ENCODE assay signal across 8 mouse cellular contexts in the genomic region with DNA sequence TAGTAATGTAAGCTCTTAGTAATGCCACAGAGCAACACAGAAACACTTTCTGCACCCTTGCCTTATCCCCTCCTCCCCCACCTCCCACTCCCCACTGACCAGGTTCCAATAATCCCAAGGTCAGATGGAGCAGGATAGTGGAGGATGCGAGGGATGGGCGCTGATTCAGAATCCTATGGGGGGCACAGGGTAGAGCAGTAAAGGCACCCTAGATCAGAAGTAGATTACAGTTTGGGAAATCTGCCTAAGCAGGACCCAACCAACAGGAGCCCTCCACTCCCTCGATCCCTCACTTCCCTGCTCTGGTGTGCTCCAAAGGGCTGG. TPM values are rescaled to one million over a fixed set of nuclear protein-coding genes. Genes with fewer than 3 reads are reported as not detected.
A peak's percentile ranks its signal among the peaks of the same experiment; 100 is the strongest.
DNase-seq lines count a peak whose midpoint lies in the region; ATAC-seq and TF ChIP-seq lines count a peak whose summit lies in the region.

No protein-coding gene starts in this region.

- H3K27ac ChIP-seq in heart, embryonic 13.5 days (replicated peaks), result no peak overlapping the region
- no peak overlapping the region for H3K27ac ChIP-seq in CH12.LX (ENCODE audit: insufficient read depth, low read depth)
- H3K27ac ChIP-seq in forebrain, embryonic 14.5 days (ENCODE audit: low read depth, low read length), result no peak overlapping the region
- no peak overlapping the region for H3K27ac ChIP-seq in liver, embryonic 14.5 days

- H3K9me3 ChIP-seq in heart, embryonic 13.5 days, result no peaks in the 10 kb centered on the region
- H3K9me3 ChIP-seq in CH12.LX (replicated peaks; ENCODE audit: low read length), result no peaks in the 10 kb centered on the region
- no peaks in the 10 kb centered on the region for H3K9me3 ChIP-seq in forebrain, embryonic 14.5 days (replicated peaks; ENCODE audit: control insufficient read depth, low read length)
- H3K9me3 ChIP-seq in liver, embryonic 14.5 days (ENCODE audit: control insufficient read depth, low read length), result no peaks in the 10 kb centered on the region

- no peak for TF ChIP-seq RAD21 in CH12.LX (IDR thresholded peaks at IDR 0.05; ENCODE audit: low read depth, low read length)

- dilution Hi-C loops in CH12.LX (cut with MboI; ENCODE audit: extremely low pct_ligation_motif_present, extremely low pct_unique_long_range_greater_than_20kb, low sequenced_read_pairs), result no loop called here

- DNase-seq in heart, adult 11 months, result no peak
- no peak for DNase-seq in CH12.LX (ENCODE audit: extremely low read depth)
- DNase-seq in forebrain, embryonic 14.5 days (ENCODE audit: low spot score), result no peak
- no peak for DNase-seq in liver, embryonic 14.5 days (ENCODE audit: low read depth in 3 of 3, low spot score in 3 of 3)
- no peak for DNase-seq in adrenal gland, adult 8-10 months
- DNase-seq in adrenal gland, adult 18-20 months (ENCODE audit: low spot score in 2 of 2), result no peak
- DNase-seq in right cerebral cortex, postnatal 14 days, result no peak

- TF ChIP-seq EP300 in CH12.LX (IDR thresholded peaks at IDR 0.05; ENCODE audit: low read length), result no peak
- no peak for TF ChIP-seq EP300 in liver, embryonic 14.5 days (IDR thresholded peaks at IDR 0.05; ENCODE audit: low read depth)

- peak overlapping the region; percentile 80 for H3K9ac ChIP-seq in heart, embryonic 13.5 days
- no peak overlapping the region for H3K9ac ChIP-seq in CH12.LX (ENCODE audit: insufficient read depth, low read depth)
- H3K9ac ChIP-seq in forebrain, embryonic 14.5 days (ENCODE audit: low read length), result peak overlapping the region; percentile 69
- no peak overlapping the region for H3K9ac ChIP-seq in liver, embryonic 14.5 days (replicated peaks)

- 8% methylated on average over 3 of the region's 3 CpGs for WGBS in heart, embryonic 13.5 days
- WGBS in forebrain, embryonic 14.5 days, result 9% methylated on average over 3 of the region's 3 CpGs
- 10% methylated on average over 3 of the region's 3 CpGs for WGBS in liver, embryonic 14.5 days (ENCODE audit: insufficient replicate concordance)

- peaks cover 20% of the 10 kb centered on the region for H3K4me1 ChIP-seq in heart, embryonic 13.5 days
- peaks cover 0 to 4% of the 10 kb centered on the region in 2 experiments; a peak in 1 of 4 replicates for H3K4me1 ChIP-seq in CH12.LX (ENCODE audit: control insufficient read depth in 1 of 2, insufficient read depth in 2 of 2)
- peaks cover 12% of the 10 kb centered on the region for H3K4me1 ChIP-seq in forebrain, embryonic 14.5 days (ENCODE audit: control insufficient read depth, insufficient read depth, low read length)
- H3K4me1 ChIP-seq in liver, embryonic 14.5 days (replicated peaks; ENCODE audit: control insufficient read depth in 2 of 2, insufficient read depth in 2 of 2, low read length in 1 of 2), result no peaks in the 10 kb centered on the region

- no peaks in the 10 kb centered on the region for H3K36me3 ChIP-seq in heart, embryonic 13.5 days
- no peaks in the 10 kb centered on the region for H3K36me3 ChIP-seq in CH12.LX (replicated peaks in 1 of 2; ENCODE audit: control insufficient read depth in 1 of 2, insufficient read depth in 1 of 2, low read length in 1 of 2)
- H3K36me3 ChIP-seq in forebrain, embryonic 14.5 days (ENCODE audit: control insufficient read depth, insufficient read depth, low read length), result no peaks in the 10 kb centered on the region
- no peaks in the 10 kb centered on the region for H3K36me3 ChIP-seq in liver, embryonic 14.5 days (replicated peaks; ENCODE audit: control insufficient read depth, insufficient read depth, low read depth)

- H3K4me3 ChIP-seq in heart, embryonic 13.5 days, result peak overlapping the region; percentile 63
- no peak overlapping the region for H3K4me3 ChIP-seq in CH12.LX (replicated peaks in 1 of 3; ENCODE audit: low read depth in 2 of 3, low read length in 2 of 3, poor library complexity in 1 of 3)
- peak overlapping the region; percentile 55 for H3K4me3 ChIP-seq in forebrain, embryonic 14.5 days (ENCODE audit: low read depth, low read length)
- H3K4me3 ChIP-seq in liver, embryonic 14.5 days (ENCODE audit: insufficient read depth in 1 of 2, low read depth in 2 of 2, low read length in 2 of 2), result peak overlapping the region in 1 of 2 experiments; percentile 45; a peak in 2 of 4 replicates

- no peak for TF ChIP-seq POLR2A in CH12.LX (IDR thresholded peaks at IDR 0.05; ENCODE audit: low read depth, low read length)

- no peak for ATAC-seq in heart, embryonic 13.5 days (ENCODE audit: extremely low read depth, insufficient number of reproducible peaks, low FRiP score, low TSS enrichment)
- no peak for ATAC-seq in forebrain, embryonic 14.5 days
- 0 out of 2 replicates have a peak, but pooled peaks have one; percentile 8 for ATAC-seq in liver, embryonic 14.5 days (ENCODE audit: insufficient read depth)

- in situ Hi-C loops in CH12.LX (cut with MboI; ENCODE audit: low pct_ligation_motif_present, low pct_unique_long_range_greater_than_20kb, low sequenced_read_pairs), result no loop called here

- peaks cover 83% of the 10 kb centered on the region for H3K27me3 ChIP-seq in heart, embryonic 13.5 days (replicated peaks)
- H3K27me3 ChIP-seq in CH12.LX (replicated peaks), result peaks cover 9% of the 10 kb centered on the region
- H3K27me3 ChIP-seq in forebrain, embryonic 14.5 days (replicated peaks; ENCODE audit: control insufficient read depth, insufficient read depth, low read length), result peaks cover 7% of the 10 kb centered on the region
- H3K27me3 ChIP-seq in liver, embryonic 14.5 days (ENCODE audit: control insufficient read depth, insufficient read depth, low read length), result peaks cover 88% of the 10 kb centered on the region

- TF ChIP-seq CTCF in CH12.LX (conservative IDR thresholded peaks at IDR 0.05 in 1 of 2, IDR thresholded peaks at IDR 0.05 in 1 of 2; ENCODE audit: low read depth in 2 of 2, low read length in 2 of 2), result no peak
- TF ChIP-seq CTCF in liver, embryonic 14.5 days (IDR thresholded peaks at IDR 0.05; ENCODE audit: low read depth), result no peak

- no peaks in the 10 kb centered on the region for H3K79me2 ChIP-seq in CH12.LX (replicated peaks; ENCODE audit: control insufficient read depth, extremely low read depth, insufficient read depth, poor library complexity, severe bottlenecking)

- H3K4me2 ChIP-seq in heart, embryonic 13.5 days, result peak overlapping the region; percentile 98
- H3K4me2 ChIP-seq in CH12.LX (ENCODE audit: insufficient read depth, low read depth, poor library complexity, severe bottlenecking), result peak overlapping the region; percentile 82
- H3K4me2 ChIP-seq in forebrain, embryonic 14.5 days (ENCODE audit: low read length), result peak overlapping the region; percentile 99
- peak overlapping the region; percentile 60 for H3K4me2 ChIP-seq in liver, embryonic 14.5 days (ENCODE audit: low read depth)

TF ChIP-seq in CH12.LX, 34 proteins besides CTCF, POLR2A, EP300 and RAD21:
- TF ChIP-seq UBTF (IDR thresholded peaks at IDR 0.05; ENCODE audit: low read depth, low read length) (no peak), ZKSCAN1 (IDR thresholded peaks at IDR 0.05; ENCODE audit: borderline replicate concordance, low read depth, low read length) (no peak), ZC3H11A (IDR thresholded peaks at IDR 0.05; ENCODE audit: low read depth, low read length) (no peak), JUN (IDR thresholded peaks at IDR 0.05; ENCODE audit: insufficient read depth, low read depth, low read length) (no peak), BHLHE40 (IDR thresholded peaks at IDR 0.05; ENCODE audit: low read depth, low read length) (no peak), PAX5 (IDR thresholded peaks at IDR 0.05; ENCODE audit: low read length) (no peak), ZMIZ1 (IDR thresholded peaks at IDR 0.05; ENCODE audit: low read depth, low read length) (no peak), KAT2A (IDR thresholded peaks at IDR 0.05; ENCODE audit: insufficient replicate concordance, low read length) (no peak), IRF4 (IDR thresholded peaks at IDR 0.05; ENCODE audit: low read depth, low read length) (no peak), TBP (conservative IDR thresholded peaks at IDR 0.05; ENCODE audit: low read depth, low read length) (no peak)

RNA-seq across cellular contexts. Expression of gene Cnih3, which starts 0.4 kb away (rescaled TPM):
- 0.39 and 0.51 TPM in 2 replicates for polyA plus RNA-seq in heart, embryonic 13.5 days (2015; fragmentation: Nextera tagmentation; extraction: Ambion mirVana)
- total RNA-seq in CH12.LX (2012; rRNA removed), result not detected in 2 replicates
- total RNA-seq in CH12.LX (2014; rRNA removed), result not detected in 2 replicates
- polyA plus RNA-seq in CH12.LX (2012; ENCODE audit: insufficient read length, low read depth), result not detected in 2 replicates
- 17.0 and 27.9 TPM in 2 replicates for polyA plus RNA-seq in forebrain, embryonic 14.5 days (2014; fragmentation: Nextera tagmentation; extraction: Ambion mirVana)
- 0.02 TPM in 1 of 2 replicates, not detected in the other for polyA plus RNA-seq in liver, embryonic 14.5 days (2012; rRNA removed)
- polyA plus RNA-seq in liver, embryonic 14.5 days (2014; fragmentation: Nextera tagmentation; extraction: Ambion mirVana), result not detected in 2 replicates
- under 1 TPM in 2 of 4 experiments, not detected in 2; 0.14 to 0.25 TPM for total RNA-seq in adrenal gland, adult 8-10 months (2022)
- total RNA-seq in adrenal gland, adult 18-20 months (2021), result not detected

Comparison
In these comparisons a context has a peak if more than half of its experiments do, and no peak if none do; other contexts are left out.
1. H3K4me3 ChIP-seq: peak in heart, embryonic 13.5 days (single experiment) and forebrain, embryonic 14.5 days (single experiment); none in CH12.LX (0 of 3).
2. H3K9ac ChIP-seq: peak in heart, embryonic 13.5 days (single experiment) and forebrain, embryonic 14.5 days (single experiment); none in CH12.LX (single experiment) and liver, embryonic 14.5 days (single experiment).
3. RNA of gene Cnih3, which starts 0.4 kb away (polyA plus RNA-seq): 17.0 to 27.9 TPM in forebrain, embryonic 14.5 days; 0.39 to 0.51 TPM in heart, embryonic 13.5 days, 0.02 TPM in liver, embryonic 14.5 days and not detected in CH12.LX; every median in the first group is over 10 times any median in the second.
4. Peak in every context shown above with its lines, with median percentiles within 50 percentile points of each other: H3K4me2 ChIP-seq.